8 mouse cellular contexts compared by ENCODE assay signal in the genomic region with DNA sequence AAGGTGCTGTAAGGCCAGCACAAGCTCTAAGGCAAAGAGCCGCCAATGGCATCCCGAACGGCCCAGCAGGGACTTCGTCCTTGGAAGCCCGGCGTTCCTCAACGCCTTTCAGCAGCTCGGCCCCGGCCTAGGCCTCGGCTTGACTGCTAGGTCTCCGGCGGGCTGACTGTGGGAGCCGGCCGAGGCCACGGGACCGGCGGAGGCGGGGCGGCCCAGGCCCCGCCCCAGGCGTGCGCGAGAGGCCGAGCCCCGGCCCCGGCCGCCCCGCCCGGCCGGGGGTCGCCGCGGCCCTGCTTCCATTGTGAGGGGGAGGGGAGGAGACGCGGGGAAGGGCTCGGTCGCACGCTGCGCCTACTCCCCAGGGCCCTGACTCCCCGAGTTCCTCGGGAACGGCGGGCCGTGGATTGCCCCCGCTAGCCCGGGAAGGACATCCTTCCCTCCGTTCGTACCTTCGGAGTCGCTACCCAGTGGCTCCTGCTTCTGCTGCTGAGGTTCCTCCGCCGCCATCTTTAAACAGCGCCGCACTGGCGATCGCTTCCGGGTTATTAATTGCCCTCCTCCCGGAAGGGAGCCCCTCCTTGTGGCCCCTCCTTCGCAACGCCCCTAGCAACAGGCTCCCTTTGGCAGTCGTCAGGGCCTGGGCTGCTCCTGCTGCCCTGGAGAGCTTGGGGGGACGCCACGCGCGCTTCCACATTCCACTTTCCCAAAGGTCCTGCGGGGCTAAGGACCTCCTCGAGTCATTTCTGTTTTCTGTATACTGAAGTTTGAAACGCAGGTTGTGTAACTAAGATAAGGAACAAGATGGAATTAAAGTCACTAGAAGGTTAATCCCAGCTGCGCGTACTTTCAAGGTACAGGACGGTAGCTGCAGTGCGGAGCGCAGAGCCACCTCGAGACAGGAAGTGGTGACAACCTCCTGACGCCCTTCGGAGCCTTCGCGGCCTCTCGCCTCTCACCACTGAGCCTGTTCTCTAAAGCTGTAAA. TPM values are rescaled to one million over a fixed set of nuclear protein-coding genes. Genes with fewer than 3 reads are reported as not detected.
DNase-seq lines count a peak whose midpoint lies in the region; ATAC-seq and TF ChIP-seq lines count a peak whose summit lies in the region.

TSS of gene Otub1 (minus strand) at position 564 of the 984 bp plus-strand sequence.

- WGBS in hindbrain, embryonic 10.5 days: under 1% methylated on average over 79 of the region's 79 CpGs
- WGBS in lung, postnatal 0 days: 1% methylated on average over 63 of the region's 79 CpGs

- no peak for TF ChIP-seq CTCF in lung, postnatal 0 days (IDR thresholded peaks at IDR 0.05)

- TF ChIP-seq EP300 in lung, postnatal 0 days (IDR thresholded peaks at IDR 0.05): no peak

- H3K9me3 ChIP-seq in hindbrain, embryonic 10.5 days: no peaks in the 10 kb centered on the region
- H3K9me3 ChIP-seq in lung, postnatal 0 days (ENCODE audit: low read length): no peaks in the 10 kb centered on the region

- H3K27ac ChIP-seq in hindbrain, embryonic 10.5 days: peak within 1 kb of the TSS; percentile 99
- peak within 1 kb of the TSS; percentile 94 for H3K27ac ChIP-seq in lung, postnatal 0 days (ENCODE audit: low read length)

- ATAC-seq in frontal cortex, adult (ENCODE audit: low TSS enrichment): peak; percentile 92
- ATAC-seq in lung, postnatal 0 days: peak; percentile 98

- H3K4me1 ChIP-seq in hindbrain, embryonic 10.5 days (replicated peaks): peaks cover 35% of the 10 kb centered on the region
- no peaks in the 10 kb centered on the region for H3K4me1 ChIP-seq in lung, postnatal 0 days (ENCODE audit: insufficient read depth, low read depth, low read length)

- DNase-seq in MEL-GATA-1-ER (ENCODE audit: extremely low read depth, low read depth): peak; percentile 90
- peak; percentile 89 for DNase-seq in cerebellum, adult 8-10 months
- peak; percentile 97 for DNase-seq in hindbrain, embryonic 10.5 days (ENCODE audit: low spot score)
- peak; percentile 94 for DNase-seq in layer of hippocampus, adult 9-11 months
- DNase-seq in lung, postnatal 0 days (ENCODE audit: low spot score): peak; percentile 98
- peak; percentile 87 for DNase-seq in ovary, postnatal 14 days (ENCODE audit: low spot score)
- peak; percentile 94 for DNase-seq in thymus, postnatal 14 days

- peak within 1 kb of the TSS; percentile 83 for H3K4me3 ChIP-seq in hindbrain, embryonic 10.5 days
- H3K4me3 ChIP-seq in lung, postnatal 0 days (ENCODE audit: low read depth, low read length): peak within 1 kb of the TSS; percentile 87

- H3K4me2 ChIP-seq in lung, postnatal 0 days (replicated peaks; ENCODE audit: low read depth, low read length): peak within 1 kb of the TSS; percentile 85

- peaks cover 39% of the 10 kb centered on the region for H3K36me3 ChIP-seq in hindbrain, embryonic 10.5 days
- H3K36me3 ChIP-seq in lung, postnatal 0 days (ENCODE audit: insufficient read depth, low read length): 0 out of 2 replicates have a peak, but pooled peaks cover 4% of the 10 kb centered on the region

- H3K27me3 ChIP-seq in hindbrain, embryonic 10.5 days (ENCODE audit: insufficient read depth, poor library complexity, severe bottlenecking): no peaks in the 10 kb centered on the region
- H3K27me3 ChIP-seq in lung, postnatal 0 days (replicated peaks; ENCODE audit: insufficient read depth, low read length): no peaks in the 10 kb centered on the region

- H3K9ac ChIP-seq in lung, postnatal 0 days (replicated peaks; ENCODE audit: low read depth): peak within 1 kb of the TSS; percentile 62

RNA-seq across cellular contexts. Expression of gene Otub1, which starts in this region (rescaled TPM):
- polyA plus RNA-seq in hindbrain, embryonic 10.5 days (2016; fragmentation: Nextera tagmentation; extraction: Ambion mirVana): 273 and 309 TPM in 2 replicates
- polyA plus RNA-seq in lung, postnatal 0 days (2015; fragmentation: Nextera tagmentation; extraction: Ambion mirVana): 107 and 119 TPM in 2 replicates

Comparison
In these comparisons a context has a peak if more than half of its experiments do, and no peak if none do; other contexts are left out.
1. Peak in every context shown above with its lines: DNase-seq, ATAC-seq, H3K4me3 ChIP-seq and H3K27ac ChIP-seq.